Mouse (Mus musculus): ENCODE data around the gene Abcg8. TPM values are rescaled to one million over a fixed set of nuclear protein-coding genes. Genes with fewer than 3 reads are reported as not detected.

The Abcg8 gene
- polyA plus RNA-seq, 1 experiment, result 0.19 TPM

GRCm38 (mm10) chr17:84674048-84674447, 2.1 kb upstream of the Abcg8 start:
- no peak for DNase-seq
- WGBS, result 62% methylated on average over 7 of the region's 7 CpGs
- Histone ChIP-seq H3K4me3 (replicated peaks; ENCODE audit: extremely low read depth, low read depth, low read length) (no peak overlapping the region), H3K4me1 (ENCODE audit: control insufficient read depth, insufficient read depth, low read length) (peaks cover 4% of the 10 kb centered on the region; the same call in 1 of the 2 replicates)
- TF ChIP-seq CTCF (IDR thresholded peaks at IDR 0.05; ENCODE audit: insufficient read depth, low read length), result no peak
- TF ChIP-seq POLR2A (IDR thresholded peaks at IDR 0.05; ENCODE audit: borderline replicate concordance, extremely low read depth, low read depth, low read length), result no peak

GRCm38 (mm10) chr17:84675204-84675603, 898 bp upstream of the Abcg8 start:
- DNase-seq, result no peak
- 46% methylated on average over 4 of the region's 4 CpGs for WGBS
- no peak overlapping the region for H3K4me3 ChIP-seq (replicated peaks; ENCODE audit: extremely low read depth, low read depth, low read length)
- TF ChIP-seq CTCF (IDR thresholded peaks at IDR 0.05; ENCODE audit: insufficient read depth, low read length) (no peak), POLR2A (IDR thresholded peaks at IDR 0.05; ENCODE audit: borderline replicate concordance, extremely low read depth, low read depth, low read length) (no peak)
- H3K4me1 ChIP-seq (ENCODE audit: control insufficient read depth, insufficient read depth, low read length), result peaks cover 4% of the 10 kb centered on the region; the same call in 1 of the 2 replicates

- H3K4me1 ChIP-seq (ENCODE audit: control insufficient read depth, insufficient read depth, low read length), result peaks cover 4% of the 10 kb centered on the region; the same call in 1 of the 2 replicates
- DNase-seq, result no peak
- H3K4me3 ChIP-seq (replicated peaks; ENCODE audit: extremely low read depth, low read depth, low read length), result no peak overlapping the region
- TF ChIP-seq POLR2A (IDR thresholded peaks at IDR 0.05; ENCODE audit: borderline replicate concordance, extremely low read depth, low read depth, low read length), result no peak
- no peak for TF ChIP-seq CTCF (IDR thresholded peaks at IDR 0.05; ENCODE audit: insufficient read depth, low read length)
- 84% methylated on average over 11 of the region's 11 CpGs for WGBS
Measured at GRCm38 (mm10) chr17:84677595-84677994, 1.5 kb downstream of the Abcg8 start.

GRCm38 (mm10) chr17:84681670-84682069, 5.6 kb downstream of the Abcg8 start:
- TF ChIP-seq POLR2A (IDR thresholded peaks at IDR 0.05; ENCODE audit: borderline replicate concordance, extremely low read depth, low read depth, low read length) (no peak), CTCF (IDR thresholded peaks at IDR 0.05; ENCODE audit: insufficient read depth, low read length) (no peak)
- 76% methylated on average over 3 of the region's 3 CpGs for WGBS
- Histone ChIP-seq H3K4me3 (replicated peaks; ENCODE audit: extremely low read depth, low read depth, low read length) (no peak overlapping the region), H3K4me1 (ENCODE audit: control insufficient read depth, insufficient read depth, low read length) (no peaks in the 10 kb centered on the region)
- DNase-seq, result no peak

DNA sequence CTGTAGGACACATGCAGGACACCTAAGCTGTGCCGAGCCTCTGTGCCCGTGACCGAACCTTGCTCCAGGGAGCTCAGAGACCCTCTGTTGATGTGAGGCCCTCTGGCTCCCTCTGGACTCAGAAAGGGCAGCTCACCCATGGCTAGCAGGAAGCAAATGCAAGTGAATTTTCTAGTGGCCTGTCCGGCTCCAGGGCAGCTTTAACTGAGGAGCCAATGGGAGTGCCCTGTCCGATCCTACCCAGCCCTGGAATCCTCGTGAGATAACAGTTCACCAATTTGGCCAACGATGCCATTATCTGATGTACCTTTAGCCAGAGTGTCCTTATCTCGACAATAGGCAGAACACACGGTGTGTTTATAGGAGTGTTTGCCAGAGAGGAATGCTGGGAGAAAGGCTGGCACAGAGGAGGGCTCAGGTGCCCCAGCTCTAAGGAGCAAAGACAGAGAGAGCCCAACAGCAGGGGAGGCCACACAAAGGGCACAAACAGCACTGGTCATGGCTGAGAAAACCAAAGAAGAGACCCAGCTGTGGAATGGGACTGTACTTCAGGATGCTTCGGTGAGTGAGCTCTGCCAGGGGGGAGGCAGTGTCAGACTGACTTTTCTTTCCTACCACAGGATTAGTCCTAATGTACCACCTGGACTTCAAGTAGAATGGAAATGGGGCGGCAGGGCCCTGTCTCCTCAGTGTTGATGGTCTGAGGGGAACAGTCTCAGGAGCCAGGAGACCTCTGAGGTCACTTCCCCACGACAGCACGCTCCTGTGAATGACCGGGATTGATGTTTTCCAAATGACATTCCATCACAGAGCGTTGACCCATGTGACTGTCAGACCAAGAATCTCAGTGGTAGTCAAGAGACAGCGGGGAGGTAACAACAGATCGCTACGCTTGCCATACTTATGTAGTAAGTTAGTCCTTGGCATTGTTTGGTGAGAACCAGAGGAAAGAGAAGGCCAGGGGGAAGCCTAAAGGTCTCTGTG, 6.9 kb downstream of the Abcg8 start, which contains the start of gene Abcg5:
Gene Abcg5, minus strand, starts transcription at position 278 of the 984 bp plus-strand sequence.
- H3K4me1 ChIP-seq (ENCODE audit: control insufficient read depth, insufficient read depth, low read length), result no peaks in the 10 kb centered on the region
- H3K4me3 ChIP-seq (replicated peaks; ENCODE audit: extremely low read depth, low read depth, low read length), result no peak within 1 kb of the TSS
- 70% methylated on average over 18 of the region's 18 CpGs for WGBS
- TF ChIP-seq CTCF (IDR thresholded peaks at IDR 0.05; ENCODE audit: insufficient read depth, low read length) (no peak), POLR2A (IDR thresholded peaks at IDR 0.05; ENCODE audit: borderline replicate concordance, extremely low read depth, low read depth, low read length) (no peak)
- DNase-seq, result no peak

DNA sequence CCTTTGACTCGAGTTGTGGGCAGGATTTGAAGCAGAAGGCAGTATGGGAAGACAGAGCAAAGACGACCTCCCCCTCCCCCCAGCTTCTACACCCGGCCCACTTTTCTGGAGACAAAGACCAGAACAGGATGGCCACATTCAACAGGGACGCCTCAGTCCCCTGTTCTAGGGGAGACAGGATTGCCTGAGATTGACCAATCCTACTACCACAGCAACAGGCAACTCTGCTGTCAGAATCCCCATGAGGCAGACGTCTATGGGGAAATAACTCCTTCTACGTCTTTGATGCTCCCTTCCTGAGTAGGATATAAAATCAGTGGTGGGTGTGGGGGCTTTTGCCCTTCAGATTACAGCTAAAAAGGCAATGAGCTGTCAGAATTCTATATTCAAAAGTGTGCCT, 8.2 kb downstream of the Abcg8 start:
- no peak for DNase-seq
- Histone ChIP-seq H3K4me3 (replicated peaks; ENCODE audit: extremely low read depth, low read depth, low read length) (no peak overlapping the region), H3K4me1 (ENCODE audit: control insufficient read depth, insufficient read depth, low read length) (no peaks in the 10 kb centered on the region)
- TF ChIP-seq POLR2A (IDR thresholded peaks at IDR 0.05; ENCODE audit: borderline replicate concordance, extremely low read depth, low read depth, low read length) (no peak), CTCF (IDR thresholded peaks at IDR 0.05; ENCODE audit: insufficient read depth, low read length) (no peak)
- WGBS, result 46% methylated on average over 6 of the region's 6 CpGs

DNA sequence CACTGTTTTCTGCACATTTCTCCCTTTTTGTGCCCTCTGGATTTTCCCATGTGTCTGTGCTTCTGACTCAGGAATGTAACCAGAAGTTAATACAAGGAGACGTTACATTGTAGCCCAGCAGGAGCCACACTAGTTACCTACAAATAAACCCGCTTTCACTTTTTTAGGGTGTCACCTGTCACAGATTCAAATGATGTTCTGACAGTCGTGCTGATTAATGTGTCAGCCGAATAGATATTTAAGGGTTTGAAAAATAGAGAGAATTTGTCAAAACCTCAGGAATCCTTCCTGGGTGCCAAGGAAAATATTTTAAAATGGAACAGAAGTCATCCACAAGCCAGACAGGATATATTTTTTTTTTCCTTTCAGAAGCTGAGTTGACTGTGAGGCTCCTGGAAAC, 9.2 kb downstream of the Abcg8 start:
- H3K4me1 ChIP-seq (ENCODE audit: control insufficient read depth, insufficient read depth, low read length), result no peaks in the 10 kb centered on the region
- no peak for DNase-seq
- no peak overlapping the region for H3K4me3 ChIP-seq (replicated peaks; ENCODE audit: extremely low read depth, low read depth, low read length)
- TF ChIP-seq CTCF (IDR thresholded peaks at IDR 0.05; ENCODE audit: insufficient read depth, low read length) (no peak), POLR2A (IDR thresholded peaks at IDR 0.05; ENCODE audit: borderline replicate concordance, extremely low read depth, low read depth, low read length) (no peak)
- 78% methylated on average over 4 of the region's 4 CpGs for WGBS

- TF ChIP-seq POLR2A (IDR thresholded peaks at IDR 0.05; ENCODE audit: borderline replicate concordance, extremely low read depth, low read depth, low read length) (no peak), CTCF (IDR thresholded peaks at IDR 0.05; ENCODE audit: insufficient read depth, low read length) (no peak)
- H3K4me1 ChIP-seq (ENCODE audit: control insufficient read depth, insufficient read depth, low read length), result no peaks in the 10 kb centered on the region
- no peak for DNase-seq
- no peak overlapping the region for H3K4me3 ChIP-seq (replicated peaks; ENCODE audit: extremely low read depth, low read depth, low read length)
- 55% methylated on average over 5 of the region's 5 CpGs for WGBS
Measured at GRCm38 (mm10) chr17:84687994-84688393, 11.9 kb downstream of the Abcg8 start.

- TF ChIP-seq CTCF (IDR thresholded peaks at IDR 0.05; ENCODE audit: insufficient read depth, low read length) (no peak), POLR2A (IDR thresholded peaks at IDR 0.05; ENCODE audit: borderline replicate concordance, extremely low read depth, low read depth, low read length) (no peak)
- no peak for DNase-seq
- no peaks in the 10 kb centered on the region for H3K4me1 ChIP-seq (ENCODE audit: control insufficient read depth, insufficient read depth, low read length)
- no peak overlapping the region for H3K4me3 ChIP-seq (replicated peaks; ENCODE audit: extremely low read depth, low read depth, low read length)
- 79% methylated on average over 11 of the region's 11 CpGs for WGBS
Measured at GRCm38 (mm10) chr17:84688834-84689233, 12.7 kb downstream of the Abcg8 start.

- no peaks in the 10 kb centered on the region for H3K4me1 ChIP-seq (ENCODE audit: control insufficient read depth, insufficient read depth, low read length)
- 52% methylated on average over 5 of the region's 5 CpGs for WGBS
- DNase-seq, result no peak
- TF ChIP-seq CTCF (IDR thresholded peaks at IDR 0.05; ENCODE audit: insufficient read depth, low read length) (no peak), POLR2A (IDR thresholded peaks at IDR 0.05; ENCODE audit: borderline replicate concordance, extremely low read depth, low read depth, low read length) (no peak)
- H3K4me3 ChIP-seq (replicated peaks; ENCODE audit: extremely low read depth, low read depth, low read length), result no peak overlapping the region
Measured at GRCm38 (mm10) chr17:84689316-84689715, 13.2 kb downstream of the Abcg8 start.
